Mouse (Mus musculus) spleen, adult 12 weeks (tissue): ENCODE results near the gene Por.

Source experiments
- DNase-seq: peaks from one replicate; pipeline ENCODE4 v3.0.0; 2022; ENCODE audit warnings: low spot score

Gene Por

DNA sequence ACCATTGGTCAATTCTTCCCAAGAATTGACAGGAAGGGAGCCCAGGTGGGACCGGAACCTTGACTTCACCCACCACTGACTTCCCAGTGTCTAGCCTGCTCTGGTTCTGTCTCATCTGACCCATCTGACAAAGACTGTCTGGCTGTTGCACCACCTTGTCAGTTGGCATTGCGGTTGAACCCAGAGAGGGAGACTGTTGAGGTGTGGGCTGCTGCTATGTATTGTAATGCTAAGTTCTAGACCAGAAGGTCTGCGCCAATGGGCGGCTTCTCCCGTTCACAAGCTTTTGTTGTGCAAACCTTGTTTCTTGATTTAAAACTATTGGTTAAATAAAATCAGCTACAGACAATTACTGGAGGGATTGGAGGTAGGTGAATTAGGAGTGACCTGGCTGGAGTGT is 12.7 kb upstream of the Por start:
- no peak for DNase-seq

DNA sequence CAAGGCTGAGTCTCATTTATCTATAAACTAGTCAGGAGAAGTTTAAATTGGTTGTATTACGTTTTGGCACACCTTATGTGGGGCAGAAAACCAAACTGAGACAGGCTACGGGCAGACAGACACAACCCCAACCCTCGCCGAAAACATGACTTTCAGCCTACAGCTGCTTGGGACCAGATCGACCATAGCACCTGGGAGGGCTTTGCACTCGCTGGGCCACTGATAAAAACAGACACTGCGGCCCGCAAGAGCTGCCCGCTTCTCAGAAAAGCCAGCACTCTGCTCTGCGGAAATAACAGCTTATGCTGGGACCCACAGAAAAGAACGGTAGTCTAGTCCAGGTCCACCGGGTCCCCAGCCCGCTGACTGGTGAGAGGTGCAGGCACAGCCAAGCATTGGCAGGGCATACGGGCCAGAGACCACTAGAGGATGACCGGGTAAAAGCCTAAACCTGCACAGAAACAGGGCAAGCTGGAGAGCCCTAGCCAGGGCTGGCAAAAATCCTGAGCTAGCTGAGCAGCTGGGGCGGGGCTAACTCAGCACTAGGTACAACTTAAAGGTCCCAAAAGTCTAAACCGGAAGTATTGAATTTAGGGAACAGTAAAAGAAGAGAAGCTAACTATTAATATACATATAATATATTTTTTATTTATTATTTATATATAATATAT is 12.0 kb upstream of the Por start:
- DNase-seq: peak; percentile 11

DNA sequence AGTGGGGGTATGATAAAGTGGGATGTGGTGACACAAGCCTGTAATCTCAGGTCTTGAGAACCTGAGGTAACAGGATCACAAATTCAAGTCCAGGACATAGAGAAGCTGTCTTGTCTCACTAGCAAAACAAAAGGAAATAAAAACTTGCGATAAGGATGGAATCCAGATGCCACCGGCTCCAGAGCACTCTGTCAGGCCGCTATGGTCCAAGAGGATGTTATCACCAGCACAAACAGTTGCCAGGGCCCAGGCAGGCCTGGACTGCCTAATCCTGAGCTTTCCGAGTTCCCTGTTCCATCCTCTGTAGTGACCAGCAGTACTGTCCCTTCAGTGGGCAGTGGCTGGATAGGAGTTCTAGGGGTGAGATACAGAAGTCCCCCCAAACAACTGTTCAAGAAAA is 9.9 kb upstream of the Por start:
- DNase-seq: no peak

DNA sequence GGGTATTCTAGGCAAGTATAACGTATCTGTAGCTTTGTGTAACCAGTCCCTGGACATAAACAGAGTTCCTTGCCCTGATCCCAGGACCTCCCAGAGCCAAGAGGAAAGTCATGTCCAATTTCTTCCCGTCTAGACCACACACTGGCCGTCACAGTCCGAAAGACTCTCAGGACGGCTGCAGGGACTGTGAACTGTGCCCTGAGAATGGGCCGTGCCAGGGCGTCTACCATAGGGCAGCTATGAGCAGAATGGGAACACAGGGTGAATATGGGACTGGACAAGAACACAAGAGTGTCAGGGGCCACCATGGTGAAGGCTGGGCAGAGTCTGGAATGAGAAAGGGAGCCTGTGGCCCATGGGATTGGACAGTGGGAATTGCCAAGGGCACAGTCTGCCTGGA is 9.3 kb upstream of the Por start:
- DNase-seq: no peak

DNA sequence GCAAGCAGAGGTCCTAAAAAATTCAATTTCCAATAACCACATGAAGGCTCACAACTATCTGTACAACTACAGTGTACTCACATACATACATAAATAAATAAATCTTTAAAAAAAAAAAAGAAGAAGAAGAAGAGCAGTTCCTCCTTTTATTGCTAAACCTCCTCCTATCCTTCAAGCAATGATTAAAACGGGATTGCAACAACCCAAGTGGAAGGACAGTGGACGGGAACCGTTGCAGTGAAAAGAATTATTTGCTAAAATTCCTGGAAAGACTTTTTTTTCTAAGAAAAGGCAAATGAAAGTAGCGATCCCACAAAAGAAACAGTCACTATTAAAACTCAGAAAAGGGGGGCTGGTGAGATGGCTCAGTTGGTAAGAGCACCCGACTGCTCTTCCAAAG is 2.9 kb upstream of the Por start:
- DNase-seq: no peak

DNA sequence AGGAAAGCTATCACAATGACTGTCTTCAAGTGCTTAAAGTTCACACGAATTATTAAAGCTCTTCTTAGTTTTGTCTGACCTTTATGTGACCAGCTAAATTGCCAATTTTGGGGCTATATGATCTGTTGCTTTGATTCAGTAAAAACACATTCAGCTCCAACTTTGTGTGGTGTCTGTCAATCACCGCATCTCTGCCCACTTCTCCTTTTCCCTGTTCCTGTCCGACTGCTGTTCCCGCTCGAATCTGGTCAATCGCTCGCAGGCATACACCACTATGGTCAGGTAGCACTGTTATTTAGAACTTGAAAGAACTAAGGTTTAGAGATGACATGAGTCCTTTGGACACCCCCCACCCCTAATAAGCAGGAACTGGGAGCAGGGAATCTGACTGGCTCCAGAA is 1.8 kb upstream of the Por start:
- no peak for DNase-seq

DNA sequence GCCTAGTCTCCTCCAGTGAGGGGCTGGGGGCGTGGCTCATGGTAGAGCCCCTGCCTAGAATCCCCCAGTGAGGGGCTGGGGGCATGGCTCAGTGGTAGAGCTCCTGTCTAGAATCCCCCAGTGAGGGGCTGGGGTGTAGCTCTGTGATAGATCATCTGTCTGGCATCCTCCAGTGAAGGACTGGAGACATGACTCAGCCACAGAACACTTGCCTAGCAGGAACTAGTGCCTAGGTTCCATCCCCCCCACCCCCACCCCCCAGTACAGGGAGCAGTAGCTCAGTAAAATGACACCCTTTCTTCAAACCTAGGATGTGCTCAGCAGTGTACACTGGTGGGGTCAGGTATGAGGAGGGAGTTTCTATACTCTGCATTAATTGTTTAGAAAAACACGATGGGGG is 1.0 kb downstream of the Por start:
- no peak for DNase-seq

DNA sequence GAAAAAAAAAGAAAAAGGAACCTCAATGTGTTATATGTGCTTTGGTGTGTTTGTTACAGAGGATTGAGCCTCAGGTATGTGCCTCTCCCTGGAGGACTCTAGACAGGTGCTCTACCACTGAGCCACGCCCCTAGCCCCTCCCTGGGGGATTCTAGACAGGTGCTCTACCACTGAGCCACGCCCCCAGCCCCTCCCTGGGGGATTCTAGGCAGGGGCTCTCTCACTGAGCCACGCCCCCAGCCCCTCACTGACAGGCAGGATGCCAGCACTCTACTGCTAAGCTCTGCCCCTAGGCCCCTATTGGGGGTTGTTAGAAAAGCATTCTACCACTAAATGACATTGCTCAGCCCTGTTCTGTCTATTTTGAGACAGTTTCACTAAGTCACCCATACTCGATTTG is 2.7 kb downstream of the Por start:
- DNase-seq: no peak

DNA sequence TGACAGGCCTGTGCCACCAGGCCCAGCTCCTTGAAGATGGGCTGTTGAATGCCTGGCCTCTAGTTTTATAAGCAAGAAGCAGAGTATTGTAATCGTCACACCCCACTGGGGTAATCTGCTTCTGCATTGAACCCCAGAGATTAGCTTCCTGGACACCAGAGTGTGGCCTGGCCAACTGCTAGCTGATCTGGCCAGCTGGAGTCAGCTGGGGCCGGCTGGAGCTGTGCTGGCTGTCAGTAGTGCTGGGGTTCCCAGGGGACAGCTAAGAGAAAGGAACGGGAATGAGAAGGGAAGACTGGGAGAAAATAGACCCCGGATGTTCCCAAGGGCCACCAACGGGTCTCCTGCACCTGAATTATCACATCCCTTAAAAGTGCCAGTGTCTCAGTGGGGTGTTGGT is 3.1 kb downstream of the Por start:
- DNase-seq: no peak

DNA sequence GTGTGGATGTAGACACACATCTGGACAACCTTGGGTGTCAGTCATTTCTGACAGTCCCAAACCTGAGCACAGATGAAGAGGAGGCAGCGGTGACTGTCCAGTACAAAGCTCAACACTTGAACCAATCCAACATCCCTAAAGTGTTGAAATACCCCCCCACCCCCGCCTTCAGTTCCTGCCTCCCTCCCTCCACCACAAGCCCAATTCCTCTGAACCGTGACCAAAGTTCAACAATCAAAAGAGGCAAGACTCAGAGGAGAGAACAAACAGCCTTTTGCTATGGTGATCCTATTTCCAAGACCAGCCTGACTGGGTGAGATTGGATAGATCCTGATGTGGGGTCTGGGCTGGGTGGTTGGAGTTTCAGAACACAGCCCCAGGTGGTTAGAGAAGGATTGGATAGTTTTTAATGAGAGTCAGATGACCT is 4.5 kb downstream of the Por start:
- DNase-seq: no peak

DNA sequence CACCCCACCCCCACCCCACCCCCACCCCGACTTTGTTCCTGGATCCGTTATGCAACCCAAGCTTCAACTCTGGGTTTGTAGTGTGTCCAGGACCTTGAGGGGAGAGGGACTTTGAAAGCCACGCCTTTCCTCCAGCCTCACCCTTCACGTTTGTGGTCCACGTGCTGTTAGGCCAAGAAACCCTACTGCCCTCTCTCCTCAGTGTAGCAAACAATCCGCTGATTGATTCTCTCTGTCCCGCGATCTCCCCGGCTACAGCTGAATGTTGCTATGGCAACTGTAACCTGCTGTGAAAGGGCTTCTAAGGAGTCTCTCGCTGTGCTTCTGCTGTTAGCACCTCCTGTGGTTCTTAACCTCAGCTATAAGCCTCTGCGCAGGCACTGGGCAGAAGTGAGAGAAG is 5.0 kb downstream of the Por start:
- no peak for DNase-seq

DNA sequence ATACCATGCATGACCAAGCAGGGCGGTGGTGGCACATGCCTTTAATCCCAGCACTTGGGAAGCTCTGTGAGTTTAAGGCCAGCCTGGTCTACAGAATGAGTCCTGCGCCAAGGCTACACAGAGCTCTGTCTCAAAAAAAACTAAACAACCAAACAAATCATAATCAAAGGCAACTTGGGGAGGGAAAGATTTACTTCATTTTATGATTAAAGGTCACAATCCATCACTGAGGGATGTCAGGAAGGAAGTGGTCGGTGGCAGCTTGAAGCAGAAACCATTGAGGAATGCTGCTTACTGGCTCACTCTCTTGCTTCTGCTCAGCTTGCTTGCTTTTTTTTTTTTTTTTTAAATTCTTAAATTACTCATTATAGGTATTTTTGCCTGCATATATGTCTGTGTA is 6.9 kb downstream of the Por start:
- DNase-seq: no peak

DNA sequence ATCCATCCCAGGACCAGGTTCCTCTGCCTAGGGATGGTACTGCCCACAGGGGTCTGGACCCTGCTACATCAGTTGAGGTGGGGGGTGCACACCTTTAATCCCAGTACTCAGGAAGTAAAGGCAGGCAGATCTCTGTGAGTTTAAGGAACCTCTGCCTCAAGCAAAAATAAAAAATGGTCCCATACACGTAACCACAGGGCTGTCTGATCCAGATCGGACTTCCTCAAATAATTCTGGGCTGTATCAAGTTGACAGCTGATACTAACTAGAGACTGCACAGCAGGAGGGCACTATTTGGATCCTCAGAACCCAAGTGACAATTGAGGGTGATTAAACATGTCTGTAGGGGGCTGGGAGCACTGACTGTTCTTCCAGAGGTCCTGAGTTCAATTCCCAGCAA is 7.4 kb downstream of the Por start:
- DNase-seq: no peak

DNA sequence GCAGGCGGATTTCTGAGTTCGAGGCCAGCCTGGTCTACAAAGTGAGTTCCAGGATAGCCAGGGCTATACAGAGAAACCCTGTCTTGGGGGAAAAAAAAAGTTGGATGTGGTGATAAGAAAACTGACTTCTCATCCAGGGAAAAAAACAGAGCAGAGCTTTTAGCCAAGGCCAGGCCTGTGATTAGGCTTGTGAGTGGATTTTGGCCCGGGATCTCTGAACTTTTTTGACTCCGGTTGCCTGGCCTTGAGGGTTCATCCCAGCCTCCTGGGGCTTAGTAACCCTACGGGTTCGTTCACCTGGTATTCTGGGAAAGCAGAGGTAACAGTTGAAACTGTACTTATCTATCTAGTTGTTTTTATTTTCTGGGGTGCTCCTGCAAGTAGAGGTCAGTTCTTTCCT is 8.6 kb downstream of the Por start:
- no peak for DNase-seq

DNA sequence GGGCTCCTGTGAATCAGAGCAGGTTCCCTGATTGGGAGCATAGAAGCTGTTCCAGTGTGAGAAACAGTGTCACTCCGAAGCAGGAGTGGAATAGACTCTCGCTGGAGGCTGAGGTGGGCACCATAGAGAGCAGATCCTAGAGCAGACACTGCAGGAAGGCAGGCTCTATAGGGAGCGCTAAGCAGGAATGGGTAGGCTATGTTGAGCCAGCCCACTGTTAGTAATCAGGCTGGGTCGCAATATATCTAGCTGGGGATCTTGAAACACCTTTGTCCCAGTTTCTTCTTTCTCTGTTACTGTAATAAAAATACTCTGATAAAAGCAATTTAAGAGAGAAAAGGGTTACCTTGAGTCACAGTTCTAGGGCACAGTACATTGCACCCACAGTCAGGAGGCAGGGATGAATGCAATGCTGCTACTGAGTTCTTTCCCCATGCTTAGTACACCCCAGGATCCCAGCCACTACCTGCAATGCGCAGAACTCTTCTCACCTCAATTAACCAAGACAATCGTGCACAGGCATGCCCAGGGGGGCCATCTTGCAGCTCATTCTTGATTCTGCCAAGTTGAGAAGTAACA is 11.2 kb downstream of the Por start:
- DNase-seq: no peak

DNA sequence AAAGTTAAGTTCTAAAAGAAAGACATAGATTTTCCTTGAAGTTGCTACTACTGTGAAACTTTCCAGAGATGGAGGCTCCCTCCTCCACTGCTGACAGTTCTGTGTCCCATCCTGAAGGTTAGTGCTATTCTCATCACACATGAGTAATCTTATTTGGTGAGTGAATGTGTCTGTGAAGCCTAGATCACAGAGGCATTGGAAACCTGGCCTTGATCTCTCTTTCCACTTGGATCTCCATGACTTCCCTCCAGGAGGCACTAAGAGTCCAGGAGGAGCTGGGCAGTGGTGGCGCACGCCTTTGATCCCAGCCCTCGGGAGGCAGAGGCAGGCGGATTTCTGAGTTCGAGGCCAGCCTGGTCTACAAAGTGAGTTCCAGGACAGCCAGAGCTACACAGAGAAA is 12.2 kb downstream of the Por start:
- no peak for DNase-seq

DNA sequence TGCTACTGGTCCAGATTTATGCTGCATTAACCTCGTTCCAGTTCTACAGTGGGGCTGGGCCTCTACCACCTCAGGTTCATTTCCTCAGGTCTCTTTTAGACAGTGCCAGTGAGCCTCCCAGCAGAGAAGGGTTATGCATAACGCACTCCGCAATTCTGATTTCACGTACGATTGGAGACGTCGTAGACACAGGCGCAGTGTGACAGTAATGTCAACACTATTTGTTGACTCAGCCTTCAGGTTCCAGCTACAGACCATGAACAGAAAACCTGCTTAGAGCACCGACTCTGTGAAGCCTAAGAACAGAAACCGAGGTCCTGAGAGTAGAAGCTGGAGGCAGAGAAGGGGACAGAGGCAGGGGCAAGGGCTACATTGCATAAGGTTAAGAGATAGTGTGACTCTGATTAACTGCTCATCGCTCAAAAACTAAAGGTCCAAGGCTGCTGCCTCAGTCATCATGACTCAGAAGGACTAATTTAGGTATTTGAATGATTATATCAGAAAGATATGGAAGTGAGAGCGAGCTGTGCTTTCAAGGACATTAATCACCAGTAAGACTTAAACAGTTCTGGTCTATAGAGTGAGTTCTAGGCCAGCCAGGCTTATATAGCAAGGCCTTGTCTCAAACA is 13.2 kb downstream of the Por start:
- no peak for DNase-seq

DNA sequence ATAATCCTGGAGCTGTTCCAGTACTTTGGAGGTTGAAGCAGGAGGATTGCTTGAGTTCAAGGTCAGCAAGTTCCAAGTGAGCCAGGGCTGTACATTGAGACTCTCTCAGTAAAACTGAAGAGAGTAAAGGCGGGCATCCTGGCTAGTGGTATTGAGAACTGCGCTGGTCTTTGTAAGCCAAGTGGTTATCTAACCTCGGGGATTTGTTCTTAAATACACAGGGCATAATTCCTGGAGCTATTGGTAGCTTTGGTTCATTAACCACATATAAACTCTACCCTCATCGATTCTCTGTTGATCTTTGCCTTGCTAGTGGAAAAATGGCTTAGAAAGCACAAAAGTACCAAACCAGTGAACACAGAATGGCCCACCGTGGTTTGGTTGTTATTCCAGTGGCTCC is 20.6 kb downstream of the Por start:
- no peak for DNase-seq

DNA sequence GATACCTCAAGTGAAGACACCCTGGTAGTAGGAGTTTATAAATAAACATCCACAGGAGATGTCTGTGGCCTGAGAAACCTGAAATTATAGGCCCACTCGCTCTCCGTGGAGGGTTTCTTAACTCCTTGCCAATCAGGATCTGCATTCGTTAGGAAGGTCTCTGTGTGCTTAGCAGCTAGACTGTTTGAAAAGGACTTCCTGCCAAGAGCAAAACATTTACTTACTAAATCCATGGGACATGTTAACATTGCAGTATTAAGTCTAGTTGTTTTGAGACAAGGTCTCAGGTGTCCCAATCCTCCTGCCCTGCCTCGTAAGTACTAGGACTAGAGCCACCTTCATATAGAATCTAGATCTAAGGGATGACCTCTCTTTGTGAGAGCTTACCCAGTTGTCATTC is 21.4 kb downstream of the Por start:
- DNase-seq: no peak

DNA sequence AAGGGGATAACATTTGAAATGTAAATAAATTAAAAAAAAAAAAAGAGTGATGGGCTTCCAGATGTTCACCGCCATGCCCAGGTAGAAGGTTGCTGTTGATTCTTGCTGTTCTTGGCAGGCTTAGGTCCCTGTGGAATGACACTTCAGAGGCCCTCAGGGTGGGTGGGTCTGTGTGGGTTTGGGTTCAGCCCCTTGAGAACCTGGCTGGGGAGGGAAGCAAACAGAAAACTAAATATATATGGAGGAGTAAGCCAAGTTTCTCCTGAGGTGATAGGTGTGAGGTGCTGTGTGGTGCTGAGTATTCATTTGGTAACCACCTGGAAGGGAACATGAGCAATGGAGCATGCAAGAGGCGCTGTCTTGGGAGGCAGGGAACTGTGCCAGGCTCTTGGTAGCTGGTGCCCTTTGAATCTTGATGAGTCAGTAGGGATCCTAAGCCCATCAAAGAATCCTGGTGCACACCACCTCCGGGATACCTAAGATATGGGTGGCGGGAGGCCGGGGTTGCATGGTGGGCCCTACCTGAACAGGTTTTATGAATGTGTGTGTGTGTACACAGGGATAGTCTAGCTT is 23.5 kb downstream of the Por start:
- no peak for DNase-seq

DNA sequence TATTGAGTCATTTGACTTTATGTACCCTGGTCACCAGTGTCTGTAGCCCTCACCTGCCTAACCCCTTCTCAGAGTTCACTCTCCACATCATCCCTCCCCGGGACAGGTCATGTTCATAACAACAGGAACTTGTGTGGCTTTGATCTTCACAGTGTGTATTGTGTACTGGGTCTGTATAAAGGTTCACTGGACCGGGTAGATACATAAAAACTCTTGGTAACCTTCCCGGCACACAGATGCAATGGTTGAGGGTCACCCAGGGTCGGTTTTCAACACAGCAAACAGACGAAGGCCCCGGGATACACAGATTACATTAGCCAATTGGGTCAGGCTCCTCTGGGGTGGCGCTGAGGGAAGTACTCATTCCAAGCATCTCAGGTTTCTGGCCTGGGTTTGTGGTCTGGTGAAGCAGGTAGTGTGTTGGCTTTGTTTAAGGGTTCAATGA is 25.5 kb downstream of the Por start:
- no peak for DNase-seq

DNA sequence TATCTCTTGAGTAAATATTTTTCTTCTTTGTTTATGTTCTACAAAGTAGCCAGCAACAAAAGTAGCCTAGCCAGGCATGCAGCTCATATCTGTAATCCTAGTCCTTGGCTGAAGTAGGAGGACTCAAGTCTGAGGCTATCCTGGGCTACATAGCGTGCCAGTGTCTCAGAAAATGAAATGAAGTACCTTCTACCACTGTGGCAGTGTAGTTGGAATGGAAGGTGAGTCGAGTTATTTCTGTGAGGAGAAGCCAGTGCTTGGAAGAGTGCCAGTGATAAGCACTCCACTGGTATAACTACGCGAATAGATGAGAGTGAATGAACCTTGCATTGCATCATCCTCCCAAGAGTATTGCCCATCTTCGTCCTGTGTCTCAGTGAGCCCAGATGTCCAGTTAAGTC is 27.9 kb downstream of the Por start:
- no peak for DNase-seq

DNA sequence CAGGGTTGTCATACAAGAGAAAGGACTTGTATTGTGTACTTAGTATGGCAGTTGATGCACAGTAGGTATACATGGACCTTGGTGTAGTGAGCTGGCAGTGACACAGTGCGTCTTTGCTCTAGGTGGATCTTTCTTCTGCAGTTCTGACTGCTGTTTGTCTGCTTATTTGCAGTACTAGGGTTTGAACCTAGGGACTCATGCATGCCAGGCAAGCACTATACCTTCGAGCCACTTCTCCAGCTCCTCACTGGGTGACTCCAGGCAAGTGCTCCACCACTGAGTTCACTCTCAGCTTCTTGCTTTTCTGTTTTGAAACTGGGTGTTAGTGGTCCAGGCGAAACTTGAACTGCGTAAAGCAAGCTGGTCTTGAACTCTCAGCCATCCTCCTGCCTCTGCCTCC is 31.8 kb downstream of the Por start:
- DNase-seq: no peak

DNA sequence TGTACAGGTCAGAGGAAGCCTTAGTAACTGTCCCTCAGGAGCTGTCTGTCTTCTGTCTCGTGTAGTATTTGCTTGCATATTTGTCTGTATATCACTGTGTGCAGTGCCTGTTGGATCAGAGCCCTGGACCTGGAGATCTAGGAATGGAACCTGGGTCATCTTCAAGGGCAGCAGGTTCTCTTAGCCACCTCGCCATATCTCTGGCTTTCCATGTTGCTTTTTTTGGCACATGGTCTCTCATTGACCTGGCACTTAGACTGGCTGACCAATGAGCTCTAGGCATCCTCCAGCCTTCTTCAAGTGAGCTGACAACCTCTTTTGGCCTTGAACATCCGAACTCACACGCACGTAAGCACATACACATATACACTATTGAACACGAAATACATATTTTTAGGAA is 32.4 kb downstream of the Por start:
- DNase-seq: no peak
